Mouse (Mus musculus): ENCODE data around the gene Josd1.

DNA sequence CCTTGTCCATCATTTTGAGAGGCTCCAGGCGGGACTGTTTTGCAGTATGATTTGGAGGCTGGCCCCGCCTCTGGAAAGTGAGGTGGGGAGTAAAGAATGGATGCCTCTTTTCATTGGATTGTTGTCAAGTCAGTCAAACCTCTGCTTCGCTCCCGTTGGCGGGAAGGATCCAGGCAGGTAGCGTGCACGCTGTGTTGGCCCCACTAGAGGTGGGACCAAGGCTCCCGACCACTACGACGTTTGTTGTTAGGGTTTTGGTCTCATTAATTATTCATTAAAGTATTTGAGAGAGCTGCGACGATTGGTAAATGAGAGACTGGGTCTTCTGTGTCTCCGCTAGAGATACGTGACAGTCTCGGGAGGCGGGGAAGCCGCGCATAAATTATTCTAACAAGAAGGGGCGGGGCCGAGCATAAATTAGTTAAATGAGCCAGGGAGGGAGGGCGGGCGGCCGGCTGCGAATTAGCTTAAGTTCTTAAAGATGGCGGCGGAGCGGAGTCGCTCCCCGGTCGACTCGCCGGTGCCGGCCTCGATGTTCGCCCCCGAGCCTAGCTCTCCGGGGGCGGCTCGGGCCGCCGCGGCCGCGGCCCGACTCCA lies 2.8 kb upstream of the Josd1 start, which contains the start of gene Gtpbp1:
- TF ChIP-seq CTCF (IDR thresholded peaks at IDR 0.05; ENCODE audit: low read depth, low read length) (no peak), TAL1 (conservative IDR thresholded peaks at IDR 0.05; ENCODE audit: low read depth, low read length) (no peak)

All from G1E (cell line).